26 mouse cellular contexts compared by ENCODE assay signal in the genomic region with DNA sequence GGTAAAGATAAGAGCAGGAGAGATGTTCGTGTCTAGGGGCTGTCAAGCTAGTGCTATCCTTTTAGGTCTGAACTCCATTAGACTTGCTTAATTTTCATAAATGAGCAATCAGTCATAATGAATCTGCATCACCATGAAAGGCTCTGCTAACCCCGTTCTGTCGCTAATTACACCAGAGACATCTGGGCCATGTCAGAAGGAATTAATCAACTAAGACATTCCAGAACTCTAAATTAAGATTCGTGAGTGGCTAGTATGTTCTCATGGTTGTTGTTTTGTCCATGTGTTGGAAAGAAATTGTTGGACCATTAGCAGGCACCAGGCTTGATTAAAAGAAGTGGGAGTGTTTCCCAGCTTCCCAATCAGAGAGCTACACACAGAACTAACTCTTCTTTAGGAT.
DNase-seq lines count a peak whose midpoint lies in the region; ATAC-seq and TF ChIP-seq lines count a peak whose summit lies in the region.
"Had no signal": no experiment of that assay in that cellular context is flagged by ENCODE, and none has a peak within 500 bp of the region (broad histone marks: within the 10 kb centered on the region; RNA-seq: fewer than 3 reads in every experiment).

No protein-coding gene starts in this region.

- no peak overlapping the region for H3K4me3 ChIP-seq in forebrain, embryonic 16.5 days (replicated peaks; ENCODE audit: low read length)
- H3K4me3 ChIP-seq in forebrain, embryonic 12.5 days (replicated peaks) = no peak overlapping the region
- H3K4me3 ChIP-seq in layer of hippocampus, adult 2 months = no peak overlapping the region
- H3K4me3 ChIP-seq: forebrain, embryonic 15.5 days; heart, adult 2 months; heart, embryonic 13.5 days; hindbrain, embryonic 15.5 days; midbrain, embryonic 10.5 days had no signal

- H3K36me3 ChIP-seq in forebrain, embryonic 16.5 days (ENCODE audit: control insufficient read depth, insufficient read depth) = no peaks in the 10 kb centered on the region; the same call in 1 of the 2 replicates
- H3K36me3 ChIP-seq in forebrain, embryonic 12.5 days (replicated peaks) = no peaks in the 10 kb centered on the region
- H3K36me3 ChIP-seq: forebrain, embryonic 15.5 days; heart, embryonic 13.5 days; midbrain, embryonic 10.5 days had no signal

- ATAC-seq in forebrain, embryonic 16.5 days = 0 out of 2 replicates have a peak, but pooled peaks have one; percentile 8
- ATAC-seq in forebrain, embryonic 12.5 days (ENCODE audit: low FRiP score) = no peak
- ATAC-seq: CD4-positive, CD25-positive, alpha-beta regulatory T cell, adult 4 months; forebrain, embryonic 15.5 days; intestine, embryonic 16.5 days; Patski had no signal

- WGBS in forebrain, embryonic 16.5 days = 33% methylated on average over 4 of the region's 4 CpGs
- 61% methylated on average over 4 of the region's 4 CpGs for WGBS in forebrain, embryonic 12.5 days

- H3K4me2 ChIP-seq in forebrain, embryonic 16.5 days (ENCODE audit: low read length) = no peak overlapping the region
- H3K4me2 ChIP-seq in forebrain, embryonic 12.5 days = no peak overlapping the region
- H3K4me2 ChIP-seq: forebrain, embryonic 15.5 days; heart, embryonic 13.5 days; hindbrain, embryonic 15.5 days had no signal

- no peaks in the 10 kb centered on the region for H3K27me3 ChIP-seq in forebrain, embryonic 16.5 days (replicated peaks; ENCODE audit: control insufficient read depth, insufficient read depth, low read length)
- H3K27me3 ChIP-seq in forebrain, embryonic 12.5 days = no peaks in the 10 kb centered on the region
- H3K27me3 ChIP-seq: forebrain, embryonic 15.5 days; heart, embryonic 13.5 days; hindbrain, embryonic 15.5 days; Patski had no signal

- intact Hi-C loops in left cerebral cortex, postnatal 4 days (cut with DNase I) = no loop called here

- H3K27ac ChIP-seq in forebrain, embryonic 16.5 days (ENCODE audit: low read length) = no peak overlapping the region
- H3K27ac ChIP-seq in forebrain, embryonic 12.5 days = no peak overlapping the region
- peak overlapping the region; percentile 56 for H3K27ac ChIP-seq in layer of hippocampus, adult 2 months
- H3K27ac ChIP-seq: forebrain, embryonic 15.5 days; heart, adult 2 months; heart, embryonic 13.5 days; hindbrain, embryonic 15.5 days; macrophage; midbrain, embryonic 10.5 days had no signal

- DNase-seq in layer of hippocampus, adult 2 months (ENCODE audit: low spot score in 2 of 2) = no peak
- no peak for DNase-seq in layer of hippocampus, postnatal 25 days (ENCODE audit: extremely low spot score in 1 of 2, low spot score in 1 of 2)
- peak; percentile 98 for DNase-seq in Muller cell, postnatal 12 days (ENCODE audit: inconsistent ontology term)
- peak; percentile 89 for DNase-seq in retina, embryonic 14.5 days (ENCODE audit: low spot score)
- DNase-seq in left cerebral cortex, postnatal 4 days = no peak
- DNase-seq: adrenal gland, postnatal 36 days; cerebellum, adult 11 months; cerebellum, adult 9-11 months; gastrocnemius, postnatal 25 days; heart, adult 2 months; heart, postnatal 14 days; kidney, adult 9 months; kidney, postnatal 4 days; layer of hippocampus, adult 9-11 months; right cerebral cortex, postnatal 4 days; thymus, postnatal 14 days had no signal

- no peak overlapping the region for H3K9ac ChIP-seq in forebrain, embryonic 16.5 days (replicated peaks; ENCODE audit: low read depth, low read length)
- no peak overlapping the region for H3K9ac ChIP-seq in forebrain, embryonic 12.5 days
- H3K9ac ChIP-seq: forebrain, embryonic 15.5 days; heart, embryonic 13.5 days; hindbrain, embryonic 15.5 days had no signal

- no peaks in the 10 kb centered on the region for H3K9me3 ChIP-seq in forebrain, embryonic 16.5 days (ENCODE audit: control insufficient read depth, low read length)
- H3K9me3 ChIP-seq in forebrain, embryonic 12.5 days = no peaks in the 10 kb centered on the region
- H3K9me3 ChIP-seq: forebrain, embryonic 15.5 days; heart, embryonic 13.5 days; hindbrain, embryonic 15.5 days; midbrain, embryonic 10.5 days had no signal

- no peaks in the 10 kb centered on the region for H3K4me1 ChIP-seq in forebrain, embryonic 16.5 days (replicated peaks; ENCODE audit: control insufficient read depth, insufficient read depth, low read length)
- H3K4me1 ChIP-seq in forebrain, embryonic 12.5 days = no peaks in the 10 kb centered on the region
- H3K4me1 ChIP-seq: forebrain, embryonic 15.5 days; heart, embryonic 13.5 days; hindbrain, embryonic 15.5 days; midbrain, embryonic 10.5 days had no signal

- TF ChIP-seq CTCF in layer of hippocampus, adult 2 months (conservative IDR thresholded peaks at IDR 0.05) = no peak

Comparison
In these comparisons a context has a peak if more than half of its experiments do, and no peak if none do; other contexts are left out.
1. DNase-seq: peak in Muller cell, postnatal 12 days (single experiment) and retina, embryonic 14.5 days (single experiment); none in layer of hippocampus, adult 2 months (0 of 2), layer of hippocampus, postnatal 25 days (0 of 2) and left cerebral cortex, postnatal 4 days (single experiment).